Mouse (Mus musculus): ENCODE measurements at regions not wholly inside any gene's neighbourhood (a gene's known extent, or its start where the extent isn't known, plus 50 kb on each side); places are given as distances from the start of the nearest gene placed in this dataset.

GRCm38 (mm10) chr12:29089634-29090033 is 338.0 kb downstream of the Eipr1 start:
- Histone ChIP-seq H3K9me3 (ENCODE audit: low read length) (no peaks in the 10 kb centered on the region), H3K27ac (no peak overlapping the region), H3K4me1 (ENCODE audit: insufficient read depth, low read length) (no peaks in the 10 kb centered on the region; the same call in 1 of the 2 replicates), H3K36me3 (ENCODE audit: insufficient read depth, low read length) (no peaks in the 10 kb centered on the region), H3K27me3 (ENCODE audit: insufficient read depth, low read length) (no peaks in the 10 kb centered on the region), H3K4me2 (ENCODE audit: low read depth, low read length) (no peak overlapping the region), H3K4me3 (ENCODE audit: low read length) (no peak overlapping the region), H3K9ac (replicated peaks; ENCODE audit: low read length) (no peak overlapping the region)
- 0 out of 2 replicates have a peak, but pooled peaks have one; percentile 38 for ATAC-seq
- DNase-seq (ENCODE audit: low spot score), result peak; percentile 24
- WGBS, result 38% methylated on average over 3 of the region's 3 CpGs
- no peak for TF ChIP-seq CTCF (IDR thresholded peaks at IDR 0.05; ENCODE audit: low read depth)

- Histone ChIP-seq H3K4me3 (ENCODE audit: low read length) (no peak overlapping the region), H3K27ac (no peak overlapping the region), H3K4me1 (ENCODE audit: insufficient read depth, low read length) (peaks cover 4% of the 10 kb centered on the region; the same call in 1 of the 2 replicates), H3K4me2 (ENCODE audit: low read depth, low read length) (no peak overlapping the region), H3K27me3 (ENCODE audit: insufficient read depth, low read length) (no peaks in the 10 kb centered on the region), H3K9ac (replicated peaks; ENCODE audit: low read length) (no peak overlapping the region), H3K9me3 (ENCODE audit: low read length) (no peaks in the 10 kb centered on the region), H3K36me3 (ENCODE audit: insufficient read depth, low read length) (no peaks in the 10 kb centered on the region)
- TF ChIP-seq CTCF (IDR thresholded peaks at IDR 0.05; ENCODE audit: low read depth), result no peak
- ATAC-seq, result no peak
- 87% methylated on average over 5 of the region's 5 CpGs for WGBS
- DNase-seq (ENCODE audit: low spot score), result no peak
Measured at GRCm38 (mm10) chr12:29090451-29090850, 338.8 kb downstream of the Eipr1 start.

- no peak overlapping the region for H3K4me3 ChIP-seq (ENCODE audit: low read length)
- no peak for DNase-seq (ENCODE audit: low spot score)
- no peaks in the 10 kb centered on the region for H3K36me3 ChIP-seq (ENCODE audit: insufficient read depth, low read length)
- WGBS, result 21% methylated on average over 1 of the region's 1 CpGs
- H3K4me1 ChIP-seq (ENCODE audit: insufficient read depth, low read length), result peaks cover 15% of the 10 kb centered on the region
- no peaks in the 10 kb centered on the region for H3K9me3 ChIP-seq (ENCODE audit: low read length)
- H3K27me3 ChIP-seq (ENCODE audit: insufficient read depth, low read length), result no peaks in the 10 kb centered on the region
- H3K4me2 ChIP-seq (ENCODE audit: low read depth, low read length), result peak overlapping the region; percentile 30
- ATAC-seq, result 0 out of 2 replicates have a peak, but pooled peaks have one; percentile 4
- H3K9ac ChIP-seq (replicated peaks; ENCODE audit: low read length), result no peak overlapping the region; the same call in 1 of the 2 replicates
- no peak for TF ChIP-seq CTCF (IDR thresholded peaks at IDR 0.05; ENCODE audit: low read depth)
- peak overlapping the region; percentile 51; the same call in 1 of the 2 replicates for H3K27ac ChIP-seq
Measured at GRCm38 (mm10) chr12:29095406-29096032, 343.9 kb downstream of the Eipr1 start.

- H3K9ac ChIP-seq (replicated peaks; ENCODE audit: low read length), result no peak overlapping the region; the same call in 1 of the 2 replicates
- ATAC-seq (peak; percentile 87), DNase-seq (ENCODE audit: low spot score) (peak; percentile 81)
- H3K4me1 ChIP-seq (ENCODE audit: insufficient read depth, low read length), result peaks cover 15% of the 10 kb centered on the region
- H3K4me2 ChIP-seq (ENCODE audit: low read depth, low read length), result peak overlapping the region; percentile 30
- peak overlapping the region; percentile 51; the same call in 1 of the 2 replicates for H3K27ac ChIP-seq
- H3K9me3 ChIP-seq (ENCODE audit: low read length), result no peaks in the 10 kb centered on the region
- no peak overlapping the region for H3K4me3 ChIP-seq (ENCODE audit: low read length)
- H3K27me3 ChIP-seq (ENCODE audit: insufficient read depth, low read length), result no peaks in the 10 kb centered on the region
- no peaks in the 10 kb centered on the region for H3K36me3 ChIP-seq (ENCODE audit: insufficient read depth, low read length)
- WGBS, result 5% methylated on average over 16 of the region's 16 CpGs
- peak; percentile 38 for TF ChIP-seq CTCF (IDR thresholded peaks at IDR 0.05; ENCODE audit: low read depth)
Measured at GRCm38 (mm10) chr12:29096033-29096913, 344.7 kb downstream of the Eipr1 start.

GRCm38 (mm10) chr12:29100042-29100570 is 348.5 kb downstream of the Eipr1 start:
- Histone ChIP-seq H3K9me3 (ENCODE audit: low read length) (no peaks in the 10 kb centered on the region), H3K27ac (no peak overlapping the region), H3K4me1 (ENCODE audit: insufficient read depth, low read length) (peaks cover 14% of the 10 kb centered on the region), H3K36me3 (ENCODE audit: insufficient read depth, low read length) (no peaks in the 10 kb centered on the region), H3K27me3 (ENCODE audit: insufficient read depth, low read length) (no peaks in the 10 kb centered on the region), H3K9ac (replicated peaks; ENCODE audit: low read length) (no peak overlapping the region), H3K4me3 (ENCODE audit: low read length) (no peak overlapping the region), H3K4me2 (ENCODE audit: low read depth, low read length) (no peak overlapping the region)
- TF ChIP-seq CTCF (IDR thresholded peaks at IDR 0.05; ENCODE audit: low read depth), result no peak
- DNase-seq (ENCODE audit: low spot score) (no peak), ATAC-seq (no peak)
- 56% methylated on average over 3 of the region's 3 CpGs for WGBS

GRCm38 (mm10) chr12:29106893-29107719 is 355.5 kb downstream of the Eipr1 start:
- Histone ChIP-seq H3K9ac (replicated peaks; ENCODE audit: low read length) (no peak overlapping the region), H3K4me3 (ENCODE audit: low read length) (no peak overlapping the region)
- 45% methylated on average over 16 of the region's 16 CpGs for WGBS

More at GRCm38 (mm10) chr12:29106893-29107719, 355.5 kb downstream of the Eipr1 start:
- Histone ChIP-seq H3K27ac (peak overlapping the region; percentile 51), H3K27me3 (ENCODE audit: insufficient read depth, low read length) (no peaks in the 10 kb centered on the region), H3K4me2 (ENCODE audit: low read depth, low read length) (no peak overlapping the region), H3K4me1 (ENCODE audit: insufficient read depth, low read length) (0 out of 2 replicates have a peak, but pooled peaks cover 9% of the 10 kb centered on the region), H3K9me3 (ENCODE audit: low read length) (no peaks in the 10 kb centered on the region), H3K36me3 (ENCODE audit: insufficient read depth, low read length) (no peaks in the 10 kb centered on the region)
- ATAC-seq (peak; percentile 85), DNase-seq (ENCODE audit: low spot score) (peak; percentile 61)
- TF ChIP-seq CTCF (IDR thresholded peaks at IDR 0.05; ENCODE audit: low read depth), result no peak
